Mouse (Mus musculus) heart, adult 2 months (tissue): ENCODE results near the gene Sstr3.

Experiments used
- EP300 ChIP-seq: fragments of 200-500 bp; IDR thresholded peaks from 2 replicates; pipeline ENCODE4 v1.6.1; 2011; ENCODE audit warnings: low read depth, low read length, control low read depth; ENCODE audit not compliant: insufficient read depth
- POLR2A ChIP-seq: fragments of 200-500 bp; IDR thresholded peaks from 2 replicates; pipeline ENCODE4 v1.6.1; 2011; ENCODE audit warnings: mild to moderate bottlenecking, low read depth, low read length, control low read depth; ENCODE audit not compliant: insufficient read depth

DNA sequence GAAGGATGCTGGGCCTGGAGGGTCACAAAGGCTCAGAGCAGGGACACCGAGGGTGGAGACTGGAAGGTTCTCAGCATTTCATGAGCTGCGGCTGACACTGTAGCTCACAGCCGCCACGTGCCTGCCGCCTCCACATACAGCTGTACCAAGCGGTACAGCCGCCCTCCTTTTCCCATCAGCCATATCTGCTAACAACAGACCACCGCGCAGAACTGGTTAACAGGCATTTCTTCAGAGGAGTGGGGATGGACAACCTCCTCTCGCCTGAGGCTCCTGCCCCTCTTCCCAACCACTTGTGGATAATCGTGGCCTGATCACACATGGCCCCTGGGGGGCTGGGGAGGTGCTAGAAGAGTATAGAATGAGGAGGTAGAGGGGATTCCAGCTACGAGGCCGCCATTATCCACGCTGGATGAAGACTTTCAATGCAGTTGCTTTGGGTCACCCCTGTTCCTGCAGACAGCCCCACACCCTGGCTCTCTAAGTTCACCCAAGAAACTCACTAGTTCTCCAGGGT, 48.0 kb upstream of the Sstr3 start:
- TF ChIP-seq POLR2A (no peak), EP300 (no peak)
